Mouse (Mus musculus) liver, embryonic 11.5 days (tissue): ENCODE measurements around the gene Ggcx. TPM values are rescaled to one million over a fixed set of nuclear protein-coding genes. Genes with fewer than 3 reads are reported as not detected.
A peak's percentile ranks its signal among the peaks of the same experiment; 100 is the strongest.

Experiments
- ATAC-seq: fragments of 200-750 bp; cut with Nextera tagmentation; replicated peaks from 2 replicates; pipeline ENCODE4 v1.8.0; 2017; ENCODE audit warnings: moderate number of reproducible peaks, mild to moderate bottlenecking, moderate TSS enrichment, moderate library complexity; ENCODE audit not compliant: low FRiP score
- DNase-seq: peaks from one replicate; pipeline ENCODE4 v3.0.0-alpha.2; 2017; ENCODE audit warnings: low spot score
- H3K27ac ChIP-seq: fragments of 300-500 bp; sonication (generic); 2 replicates; pipeline ENCODE4 v1.5.1; 2014; ENCODE audit warnings: mild to moderate bottlenecking, low read depth, low read length, control low read depth
- H3K27me3 ChIP-seq: fragments of 300-500 bp; sonication (generic); replicated peaks from 2 replicates; pipeline ENCODE4 v1.6.1; 2014; ENCODE audit warnings: low read length, mixed read lengths; ENCODE audit not compliant: control insufficient read depth, insufficient read depth
- H3K36me3 ChIP-seq: fragments of 300-500 bp; sonication (generic); 2 replicates; pipeline ENCODE4 v1.6.1; 2014; ENCODE audit warnings: mild to moderate bottlenecking, low read length, moderate library complexity, mixed read lengths; ENCODE audit not compliant: control insufficient read depth, insufficient read depth
- H3K4me1 ChIP-seq: fragments of 300-500 bp; sonication (generic); replicated peaks from 2 replicates; pipeline ENCODE4 v1.6.1; 2014; ENCODE audit warnings: low read length, mixed read lengths; ENCODE audit not compliant: control insufficient read depth, insufficient read depth
- H3K4me2 ChIP-seq: fragments of 300-500 bp; sonication (generic); 2 replicates; pipeline ENCODE4 v1.6.1; 2014; ENCODE audit warnings: mild to moderate bottlenecking, control low read depth, moderate library complexity
- H3K4me3 ChIP-seq: fragments of 300-500 bp; sonication (generic); 2 replicates; pipeline ENCODE4 v1.5.1; 2014; ENCODE audit warnings: low read depth, low read length, control low read depth
- H3K9ac ChIP-seq: fragments of 300-500 bp; sonication (generic); 2 replicates; pipeline ENCODE4 v1.6.1; 2014; ENCODE audit warnings: low read depth, low read length, control low read depth
- H3K9me3 ChIP-seq: fragments of 300-500 bp; sonication (generic); 2 replicates; pipeline ENCODE4 v1.6.1; 2016; ENCODE audit warnings: low read length, inconsistent platforms, mixed read lengths; ENCODE audit not compliant: control insufficient read depth
- WGBS: fragments of 180-500 bp; shearing (Covaris S2); extraction: QIAGEN DNeasy Blood & Tissue Kit; methylation state at CpG from one replicate; pipeline ENCODE4 v1.1.7; 2014; 5-methylcytosine and 5-hydroxymethylcytosine counted together
- polyA plus RNA-seq: library from polyadenylated mRNA; unstranded; fragments of >200 nt; fragmentation: Nextera tagmentation; extraction: Ambion mirVana; gene quantifications from 2 replicates; pipeline ENCODE4 v1.2.1, GENCODE M21; 2014

The Ggcx gene
- polyA plus RNA-seq, 1 experiment from 2014 or later: 26.9 TPM

GRCm38 (mm10) chr6:72371571-72371970, 42.5 kb upstream of the Ggcx start:
- Histone ChIP-seq H3K9ac (no peak overlapping the region), H3K36me3 (peaks cover 9% of the 10 kb centered on the region; the same call in 1 of the 2 replicates), H3K27ac (peak overlapping the region; percentile 16; the same call in 1 of the 2 replicates), H3K9me3 (no peaks in the 10 kb centered on the region), H3K4me2 (no peak overlapping the region), H3K27me3 (no peaks in the 10 kb centered on the region), H3K4me3 (no peak overlapping the region), H3K4me1 (peaks cover 43% of the 10 kb centered on the region)
- WGBS: 19% methylated on average over 1 of the region's 1 CpGs
- no peak for ATAC-seq
- no peak for DNase-seq

- H3K9ac ChIP-seq: peak overlapping the region; percentile 30; the same call in 1 of the 2 replicates
- H3K9me3 ChIP-seq: no peaks in the 10 kb centered on the region
- no peaks in the 10 kb centered on the region for H3K27me3 ChIP-seq
- H3K36me3 ChIP-seq: peaks cover 9% of the 10 kb centered on the region; the same call in 1 of the 2 replicates
- no peak for DNase-seq
- peaks cover 44% of the 10 kb centered on the region for H3K4me1 ChIP-seq
- no peak overlapping the region for H3K27ac ChIP-seq
- ATAC-seq: no peak
- 89% methylated on average over 4 of the region's 4 CpGs for WGBS
- H3K4me3 ChIP-seq: no peak overlapping the region
- H3K4me2 ChIP-seq: no peak overlapping the region
Measured at GRCm38 (mm10) chr6:72373184-72373583, 40.9 kb upstream of the Ggcx start.

GRCm38 (mm10) chr6:72374206-72374605, 39.9 kb upstream of the Ggcx start:
- H3K9me3 ChIP-seq: no peaks in the 10 kb centered on the region
- DNase-seq (no peak), ATAC-seq (no peak)
- H3K27ac ChIP-seq: peak overlapping the region; percentile 9; the same call in 1 of the 2 replicates
- peaks cover 5% of the 10 kb centered on the region; the same call in 1 of the 2 replicates for H3K36me3 ChIP-seq
- 59% methylated on average over 7 of the region's 7 CpGs for WGBS
- no peak overlapping the region for H3K4me3 ChIP-seq
- no peak overlapping the region for H3K9ac ChIP-seq
- H3K4me2 ChIP-seq: peak overlapping the region; percentile 12
- no peaks in the 10 kb centered on the region for H3K27me3 ChIP-seq
- peaks cover 50% of the 10 kb centered on the region for H3K4me1 ChIP-seq

GRCm38 (mm10) chr6:72374820-72375563, 39.1 kb upstream of the Ggcx start:
- Histone ChIP-seq H3K27ac (peak overlapping the region; percentile 53; the same call in 1 of the 2 replicates), H3K4me1 (peaks cover 45% of the 10 kb centered on the region), H3K36me3 (peaks cover under 1% of the 10 kb centered on the region; the same call in 1 of the 2 replicates), H3K9ac (no peak overlapping the region), H3K9me3 (no peaks in the 10 kb centered on the region), H3K4me3 (no peak overlapping the region), H3K27me3 (no peaks in the 10 kb centered on the region), H3K4me2 (peak overlapping the region; percentile 42)
- peak; percentile 67 for ATAC-seq
- DNase-seq: no peak
- WGBS: 44% methylated on average over 15 of the region's 15 CpGs

- 73% methylated on average over 8 of the region's 8 CpGs for WGBS
- ATAC-seq: no peak
- Histone ChIP-seq H3K9me3 (no peaks in the 10 kb centered on the region), H3K4me3 (peak overlapping the region; percentile 78), H3K27me3 (no peaks in the 10 kb centered on the region), H3K4me2 (peak overlapping the region; percentile 68), H3K9ac (peak overlapping the region; percentile 80; the same call in 1 of the 2 replicates), H3K36me3 (no peaks in the 10 kb centered on the region), H3K4me1 (peaks cover 36% of the 10 kb centered on the region), H3K27ac (no peak overlapping the region)
- no peak for DNase-seq
Measured at GRCm38 (mm10) chr6:72378510-72379234, 35.4 kb upstream of the Ggcx start.

GRCm38 (mm10) chr6:72379377-72380130, 34.6 kb upstream of the Ggcx start:
- H3K27ac ChIP-seq: peak overlapping the region; percentile 83
- DNase-seq (no peak), ATAC-seq (0 out of 2 replicates have a peak, but pooled peaks have one; percentile 3)
- H3K9ac ChIP-seq: peak overlapping the region; percentile 80
- H3K36me3 ChIP-seq: no peaks in the 10 kb centered on the region; the same call in 1 of the 2 replicates
- peaks cover 37% of the 10 kb centered on the region for H3K4me1 ChIP-seq
- H3K9me3 ChIP-seq: no peaks in the 10 kb centered on the region
- peak overlapping the region; percentile 78 for H3K4me3 ChIP-seq
- H3K4me2 ChIP-seq: peak overlapping the region; percentile 68
- no peaks in the 10 kb centered on the region for H3K27me3 ChIP-seq
- 21% methylated on average over 7 of the region's 7 CpGs for WGBS

- under 1% methylated on average over 49 of the region's 49 CpGs for WGBS
Measured at GRCm38 (mm10) chr6:72380131-72380770, 33.9 kb upstream of the Ggcx start, which contains the start of gene Vamp5. TSS of gene Vamp5 (minus strand) at chr6:72380468.

GRCm38 (mm10) chr6:72382494-72382893, 31.6 kb upstream of the Ggcx start:
- no peaks in the 10 kb centered on the region for H3K27me3 ChIP-seq
- no peak overlapping the region for H3K4me2 ChIP-seq
- H3K36me3 ChIP-seq: peaks cover 7% of the 10 kb centered on the region; the same call in 1 of the 2 replicates
- no peak overlapping the region for H3K9ac ChIP-seq
- 81% methylated on average over 6 of the region's 6 CpGs for WGBS
- no peaks in the 10 kb centered on the region for H3K9me3 ChIP-seq
- peaks cover 46% of the 10 kb centered on the region for H3K4me1 ChIP-seq
- no peak for ATAC-seq
- H3K4me3 ChIP-seq: no peak overlapping the region
- DNase-seq: no peak
- peak overlapping the region; percentile 94 for H3K27ac ChIP-seq

More at GRCm38 (mm10) chr6:72380131-72380770, 33.9 kb upstream of the Ggcx start, which contains the start of gene Vamp5:
- Histone ChIP-seq H3K27ac (peak within 1 kb of the TSS; percentile 83), H3K27me3 (no peaks in the 10 kb centered on the region), H3K36me3 (peaks cover 4% of the 10 kb centered on the region; the same call in 1 of the 2 replicates), H3K9ac (peak within 1 kb of the TSS; percentile 80), H3K9me3 (no peaks in the 10 kb centered on the region), H3K4me1 (peaks cover 39% of the 10 kb centered on the region), H3K4me3 (peak within 1 kb of the TSS; percentile 78), H3K4me2 (peak within 1 kb of the TSS; percentile 68)
- ATAC-seq: peak; percentile 78
- DNase-seq: peak; percentile 80
